Mouse (Mus musculus): Measurements from ENCODE around the gene E2f6. TPM values are rescaled to one million over a fixed set of nuclear protein-coding genes. Genes with fewer than 3 reads are reported as not detected.

The E2f6 gene
- polyA plus RNA-seq, 1 experiment from 2014 or later: 11.7 TPM

DNA sequence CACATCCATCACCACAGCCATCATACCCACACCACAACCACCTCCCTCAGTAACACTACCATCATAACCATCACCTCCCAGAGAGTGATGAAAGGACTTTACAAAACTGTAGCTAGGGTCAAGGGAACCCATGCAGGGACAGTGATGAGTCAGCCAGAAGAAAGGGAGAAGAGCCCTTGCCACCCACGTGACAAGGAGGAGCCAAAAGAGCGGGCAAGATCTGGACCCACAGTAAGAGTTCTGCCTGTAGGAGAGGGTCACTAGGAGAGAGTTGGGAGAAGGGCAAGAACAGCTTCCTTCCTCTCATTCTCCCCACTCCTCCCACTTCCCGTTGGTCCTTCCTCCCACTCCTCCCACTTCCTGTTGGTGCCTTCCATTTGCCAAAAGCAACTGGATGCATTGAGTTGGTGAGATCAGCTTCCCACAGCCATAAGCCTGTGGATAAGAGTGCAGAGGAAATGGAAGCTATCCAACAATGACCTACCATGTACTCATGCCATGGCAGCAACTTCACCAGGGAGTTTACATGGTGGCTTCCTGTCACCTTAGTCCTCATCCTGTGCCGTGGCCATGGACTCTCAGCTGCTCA lies 36.5 kb downstream of the E2f6 start:
- Histone ChIP-seq H3K9me3 (ENCODE audit: control insufficient read depth) (no peaks in the 10 kb centered on the region), H3K36me3 (ENCODE audit: control insufficient read depth, insufficient read depth) (no peaks in the 10 kb centered on the region), H3K9ac (ENCODE audit: low read depth, low read length) (no peak overlapping the region), H3K4me2 (replicated peaks; ENCODE audit: low read depth) (no peak overlapping the region), H3K4me3 (ENCODE audit: low read depth, low read length) (no peak overlapping the region), H3K27me3 (replicated peaks; ENCODE audit: control insufficient read depth, insufficient read depth, low read length) (no peaks in the 10 kb centered on the region), H3K4me1 (replicated peaks; ENCODE audit: control insufficient read depth, insufficient read depth, low read length) (0 out of 2 replicates have a peak, but pooled peaks cover 2% of the 10 kb centered on the region), H3K27ac (ENCODE audit: low read depth, low read length) (no peak overlapping the region)
- TF ChIP-seq CTCF (IDR thresholded peaks at IDR 0.05; ENCODE audit: low read depth): no peak
- 78% methylated on average over 4 of the region's 4 CpGs for WGBS
- no peak for ATAC-seq

DNA sequence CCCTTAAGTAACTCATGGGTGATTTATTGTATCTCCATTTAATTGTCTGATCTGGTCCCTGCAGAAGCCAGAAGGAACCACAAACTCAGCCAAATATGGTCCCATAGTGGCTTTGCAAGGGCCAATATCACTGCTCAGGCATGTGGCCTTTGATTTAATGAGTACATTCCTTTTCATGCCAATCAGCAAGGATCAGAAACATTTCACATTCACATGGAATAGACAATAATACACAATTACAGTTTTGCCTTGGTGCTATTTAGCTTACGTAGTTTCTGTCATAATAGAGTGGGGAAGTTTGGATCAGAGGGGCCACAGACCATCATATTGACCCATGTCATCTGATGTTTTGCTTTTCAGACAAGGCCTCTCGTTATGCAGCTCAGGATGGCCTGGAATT lies 37.7 kb downstream of the E2f6 start:
- H3K4me1 ChIP-seq (replicated peaks; ENCODE audit: control insufficient read depth, insufficient read depth, low read length): 0 out of 2 replicates have a peak, but pooled peaks cover 2% of the 10 kb centered on the region
- ATAC-seq: no peak
- no peak for TF ChIP-seq CTCF (IDR thresholded peaks at IDR 0.05; ENCODE audit: low read depth)
- H3K36me3 ChIP-seq (ENCODE audit: control insufficient read depth, insufficient read depth): no peaks in the 10 kb centered on the region
- no peak overlapping the region for H3K27ac ChIP-seq (ENCODE audit: low read depth, low read length)
- 81% methylated on average over 2 of the region's 2 CpGs for WGBS
- no peak overlapping the region for H3K4me3 ChIP-seq (ENCODE audit: low read depth, low read length)
- H3K27me3 ChIP-seq (replicated peaks; ENCODE audit: control insufficient read depth, insufficient read depth, low read length): no peaks in the 10 kb centered on the region
- no peak overlapping the region for H3K4me2 ChIP-seq (replicated peaks; ENCODE audit: low read depth)
- H3K9me3 ChIP-seq (ENCODE audit: control insufficient read depth): no peaks in the 10 kb centered on the region
- H3K9ac ChIP-seq (ENCODE audit: low read depth, low read length): no peak overlapping the region

DNA sequence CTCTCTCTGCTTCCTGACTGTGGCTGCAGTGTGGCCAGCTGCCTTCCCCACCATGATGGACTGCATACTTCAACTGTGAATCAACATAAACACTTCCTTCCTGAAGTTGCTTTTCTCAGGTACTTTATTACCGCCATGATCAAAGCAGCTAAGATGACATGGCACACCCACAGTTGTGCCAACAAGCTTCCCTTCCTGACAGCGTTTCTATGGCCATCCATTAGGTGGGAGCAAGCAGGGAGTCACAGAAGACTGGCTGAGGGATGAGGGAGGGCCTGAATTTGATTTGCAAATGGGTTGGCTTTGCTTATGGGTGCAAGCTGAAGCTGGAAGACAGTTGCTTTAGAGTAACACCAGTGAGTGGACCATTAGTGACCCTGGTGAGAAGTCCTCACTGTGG lies 39.1 kb downstream of the E2f6 start:
- 46% methylated on average over 2 of the region's 2 CpGs for WGBS

DNA sequence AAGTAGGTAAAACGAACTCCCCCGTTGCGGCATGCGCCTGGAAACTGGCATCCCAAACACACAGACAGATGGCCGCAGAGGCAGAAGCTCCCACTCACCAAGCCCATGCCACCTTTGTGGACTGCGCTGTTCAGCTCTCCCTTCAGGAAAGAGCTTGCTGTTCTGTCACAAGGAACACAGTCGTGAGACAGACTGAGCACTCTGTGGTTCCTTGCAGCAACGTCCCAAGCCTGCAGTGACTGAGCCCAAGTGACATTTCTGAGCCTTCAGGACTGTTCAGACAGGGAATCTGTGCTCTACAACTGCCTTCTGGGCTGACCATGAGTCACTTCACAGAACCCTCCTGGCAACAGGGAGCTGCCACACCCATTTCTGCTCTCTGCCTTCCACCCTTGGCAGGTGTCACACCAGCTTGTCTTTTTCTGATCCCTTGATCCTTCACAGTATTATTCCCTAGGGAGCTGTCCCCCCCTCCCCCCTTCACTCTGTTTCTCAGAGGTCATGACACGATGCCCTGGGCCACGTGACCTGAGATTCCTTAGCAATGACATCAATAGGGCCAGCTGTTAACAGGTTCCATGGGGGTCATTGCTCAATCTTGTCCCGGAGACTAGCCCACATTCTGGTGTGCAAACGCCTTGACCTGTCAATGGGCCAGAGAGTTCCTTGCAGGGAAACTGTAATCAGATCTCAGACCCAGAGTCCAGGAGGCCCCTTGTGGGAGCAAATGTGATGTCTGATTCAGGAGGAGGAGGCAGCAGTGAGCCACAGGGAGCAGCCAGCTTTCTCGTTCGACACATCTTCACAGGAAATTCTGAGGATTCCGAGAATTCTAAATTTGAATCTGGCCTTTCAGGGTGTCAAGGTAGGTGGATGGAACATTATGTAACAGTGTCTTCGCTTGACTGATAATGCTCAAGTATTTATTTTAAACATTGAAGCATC lies 39.9 kb downstream of the E2f6 start:
- H3K4me2 ChIP-seq (replicated peaks; ENCODE audit: low read depth): 0 out of 2 replicates have a peak overlapping the region, but pooled peaks have one; percentile 9
- H3K36me3 ChIP-seq (ENCODE audit: control insufficient read depth, insufficient read depth): no peaks in the 10 kb centered on the region
- H3K9ac ChIP-seq (ENCODE audit: low read depth, low read length): no peak overlapping the region
- no peaks in the 10 kb centered on the region for H3K9me3 ChIP-seq (ENCODE audit: control insufficient read depth)
- no peak overlapping the region for H3K4me3 ChIP-seq (ENCODE audit: low read depth, low read length)
- TF ChIP-seq CTCF (IDR thresholded peaks at IDR 0.05; ENCODE audit: low read depth): peak; percentile 61
- 46% methylated on average over 16 of the region's 16 CpGs for WGBS
- 0 out of 2 replicates have a peak, but pooled peaks cover 2% of the 10 kb centered on the region for H3K4me1 ChIP-seq (replicated peaks; ENCODE audit: control insufficient read depth, insufficient read depth, low read length)
- H3K27me3 ChIP-seq (replicated peaks; ENCODE audit: control insufficient read depth, insufficient read depth, low read length): no peaks in the 10 kb centered on the region
- peak overlapping the region; percentile 35; the same call in 1 of the 2 replicates for H3K27ac ChIP-seq (ENCODE audit: low read depth, low read length)
- peak; percentile 87 for ATAC-seq

More for the DNA sequence above, 39.1 kb downstream of the E2f6 start:
- H3K4me3 ChIP-seq (ENCODE audit: low read depth, low read length): no peak overlapping the region
- TF ChIP-seq CTCF (IDR thresholded peaks at IDR 0.05; ENCODE audit: low read depth): no peak
- H3K4me1 ChIP-seq (replicated peaks; ENCODE audit: control insufficient read depth, insufficient read depth, low read length): 0 out of 2 replicates have a peak, but pooled peaks cover 2% of the 10 kb centered on the region
- H3K36me3 ChIP-seq (ENCODE audit: control insufficient read depth, insufficient read depth): no peaks in the 10 kb centered on the region
- H3K9ac ChIP-seq (ENCODE audit: low read depth, low read length): no peak overlapping the region
- no peak for ATAC-seq
- no peaks in the 10 kb centered on the region for H3K9me3 ChIP-seq (ENCODE audit: control insufficient read depth)
- no peaks in the 10 kb centered on the region for H3K27me3 ChIP-seq (replicated peaks; ENCODE audit: control insufficient read depth, insufficient read depth, low read length)
- no peak overlapping the region for H3K27ac ChIP-seq (ENCODE audit: low read depth, low read length)
- H3K4me2 ChIP-seq (replicated peaks; ENCODE audit: low read depth): no peak overlapping the region

DNA sequence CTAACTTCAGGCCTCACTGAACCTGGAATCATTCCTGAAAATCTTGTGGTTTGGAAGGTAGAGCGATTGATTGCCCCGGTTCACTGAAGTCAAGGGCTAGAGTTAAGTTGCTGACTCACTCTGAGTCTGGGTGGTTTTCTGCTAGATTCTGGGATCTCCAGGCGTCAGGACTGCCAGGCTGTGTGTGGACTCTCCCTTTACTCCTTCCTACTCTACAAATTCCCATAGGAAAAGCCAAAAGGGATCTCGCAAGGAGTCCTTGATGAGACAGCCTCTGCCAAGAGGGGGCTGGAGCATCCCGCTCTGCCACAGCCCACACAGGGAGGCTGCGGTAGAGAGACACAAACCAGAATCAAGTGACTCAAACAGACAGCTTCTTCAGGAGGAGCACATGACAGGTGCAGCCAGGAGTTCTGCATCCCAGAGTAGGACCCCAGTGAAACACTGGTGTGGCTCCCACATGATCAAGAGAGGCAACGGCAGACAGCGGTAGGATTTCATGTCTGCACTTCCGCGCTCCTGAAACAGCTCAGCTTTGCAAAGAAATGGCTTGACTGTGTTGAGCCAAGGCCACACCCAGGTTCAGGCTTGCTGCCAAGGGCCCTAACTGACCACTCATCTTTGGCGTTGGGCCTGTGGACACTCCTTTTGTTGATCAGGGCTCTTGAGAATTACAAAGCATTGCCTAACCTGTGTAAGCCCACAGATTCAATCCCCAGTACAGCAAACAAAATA lies 42.8 kb downstream of the E2f6 start:
- Histone ChIP-seq H3K4me3 (ENCODE audit: low read depth, low read length) (no peak overlapping the region), H3K27me3 (replicated peaks; ENCODE audit: control insufficient read depth, insufficient read depth, low read length) (no peaks in the 10 kb centered on the region), H3K36me3 (ENCODE audit: control insufficient read depth, insufficient read depth) (no peaks in the 10 kb centered on the region), H3K9me3 (ENCODE audit: control insufficient read depth) (no peaks in the 10 kb centered on the region), H3K27ac (ENCODE audit: low read depth, low read length) (no peak overlapping the region), H3K4me2 (replicated peaks; ENCODE audit: low read depth) (no peak overlapping the region), H3K4me1 (replicated peaks; ENCODE audit: control insufficient read depth, insufficient read depth, low read length) (0 out of 2 replicates have a peak, but pooled peaks cover 2% of the 10 kb centered on the region), H3K9ac (ENCODE audit: low read depth, low read length) (no peak overlapping the region)
- no peak for ATAC-seq
- 69% methylated on average over 11 of the region's 11 CpGs for WGBS
- TF ChIP-seq CTCF (IDR thresholded peaks at IDR 0.05; ENCODE audit: low read depth): no peak

Data from intestine, postnatal 0 days (tissue).